Mouse (Mus musculus): ENCODE measurements around the gene Dag1. TPM values are rescaled to one million over a fixed set of nuclear protein-coding genes. Genes with fewer than 3 reads are reported as not detected.

Dag1 gene
- polyA plus RNA-seq (2012; rRNA removed; ENCODE audit: low replicate concordance), result 33.9 and 55.4 TPM in 2 replicates

DNA sequence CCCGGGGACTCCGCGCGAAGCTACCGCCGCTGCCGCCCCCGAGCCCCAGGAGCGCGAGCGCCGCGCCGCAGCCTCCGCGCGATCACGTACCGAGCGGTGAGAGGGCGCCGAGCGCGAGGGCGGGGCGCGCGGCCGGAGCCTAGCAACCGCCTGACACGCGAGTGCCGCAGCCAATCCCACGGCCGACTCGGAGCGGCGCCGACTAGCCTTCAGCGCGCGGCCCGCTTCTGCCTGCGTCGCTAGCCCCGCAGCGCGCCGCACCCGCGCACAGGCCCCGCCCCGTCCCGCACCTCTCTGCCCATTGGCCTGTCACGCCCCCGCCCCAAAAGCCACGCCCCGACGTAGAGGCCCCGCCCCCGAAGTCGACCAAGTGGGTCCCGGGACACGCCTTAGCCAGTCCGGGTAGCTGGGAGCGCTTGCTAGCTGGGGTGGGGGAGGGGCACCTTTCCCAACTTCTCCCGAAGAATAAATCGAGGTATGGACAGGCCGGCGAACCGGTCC, at the start of gene Dag1:
Gene Dag1, minus strand, starts transcription at position 269 of the 501 bp plus-strand sequence.

DNA sequence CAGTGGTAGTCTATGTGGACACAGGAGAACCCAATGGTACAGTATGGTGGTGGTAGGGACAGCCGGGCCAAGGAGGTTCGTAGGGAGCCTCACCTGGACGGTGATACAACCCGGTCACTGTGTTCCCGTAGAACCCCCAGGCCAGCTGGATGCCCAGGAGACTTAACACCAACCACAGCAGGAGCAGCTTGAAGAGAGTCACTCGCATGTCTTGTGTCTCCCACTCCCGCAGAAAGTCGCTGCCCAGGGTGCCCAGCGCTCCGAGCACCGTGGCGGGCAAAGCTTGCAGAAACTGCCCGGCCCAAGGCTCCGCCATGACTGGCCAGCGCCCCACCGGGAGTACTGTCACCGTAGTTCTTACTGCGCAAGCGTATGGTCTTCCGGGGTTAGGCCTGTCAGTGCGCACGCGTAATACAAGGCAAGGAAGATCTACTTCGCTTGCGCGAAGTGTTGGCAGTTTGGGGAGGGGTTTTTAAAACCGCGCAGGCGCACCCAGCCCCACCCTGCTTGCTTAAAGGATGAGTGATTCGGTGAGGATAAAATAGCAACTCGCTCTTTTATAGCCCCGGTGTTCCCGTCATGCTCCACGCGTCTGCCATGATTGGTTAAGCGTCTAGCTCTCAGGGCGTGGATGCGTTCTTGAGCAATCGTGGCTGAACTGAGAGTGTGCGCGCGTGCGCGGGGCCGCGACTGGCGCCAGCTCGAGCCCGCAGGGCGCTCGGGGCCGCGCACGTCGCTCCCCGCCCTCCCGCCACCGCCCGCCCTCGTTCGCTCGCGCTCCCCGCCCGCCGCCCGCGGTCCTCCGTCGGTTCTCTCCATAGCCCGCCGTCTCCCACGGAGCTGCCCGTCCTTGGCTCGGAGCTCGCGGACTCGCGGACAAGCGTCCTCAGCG, 42.1 kb upstream of the Dag1 start, which contains the start of the genes Rhoa and Tcta:
Gene Rhoa, plus strand, starts transcription at position 501 of the 892 bp plus-strand sequence.
Gene Tcta, minus strand, starts transcription at position 532 of the 892 bp plus-strand sequence.

DNA sequence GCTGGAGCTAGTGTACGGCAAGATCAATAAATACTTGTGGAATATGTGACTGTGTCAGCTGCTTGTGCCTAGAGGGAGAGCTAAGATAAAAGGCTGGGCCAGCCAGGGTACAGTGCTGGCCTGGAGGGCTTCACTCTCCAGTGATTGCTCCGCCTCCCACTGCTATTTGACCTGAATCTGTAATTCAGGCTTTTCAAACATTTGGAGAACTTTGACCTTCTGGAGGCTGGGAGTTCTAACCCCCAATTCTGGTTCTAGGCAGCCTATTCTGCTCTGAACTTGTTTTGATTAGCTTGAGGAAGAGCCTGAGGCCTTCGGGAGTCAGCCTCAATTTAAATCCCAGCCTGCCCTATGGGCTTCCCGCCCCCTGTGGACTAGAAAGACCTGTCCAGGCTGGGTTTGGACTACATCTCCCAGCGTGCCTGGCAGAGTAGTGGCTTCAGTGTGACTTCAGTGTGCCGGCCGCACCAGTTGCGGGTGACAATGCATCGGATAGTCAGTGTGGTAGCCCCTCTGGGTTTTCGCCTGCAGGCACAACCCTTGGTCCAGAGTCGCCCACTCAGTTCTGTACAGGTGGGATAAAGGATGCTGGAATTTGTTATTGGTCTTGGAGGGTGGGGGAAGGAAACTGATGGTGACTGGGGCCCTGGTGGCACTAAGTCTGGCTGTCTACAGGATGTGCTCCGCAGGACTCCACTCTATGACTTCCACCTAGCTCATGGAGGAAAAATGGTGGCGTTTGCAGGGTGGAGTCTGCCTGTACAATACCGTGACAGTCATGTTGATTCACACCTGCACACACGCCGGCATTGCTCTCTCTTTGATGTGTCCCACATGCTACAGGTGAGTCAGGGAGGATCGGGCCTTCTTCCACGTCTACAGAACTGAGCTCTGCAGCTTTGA, 32.9 kb upstream of the Dag1 start, which contains the start of gene Amt:
Gene Amt, plus strand, starts transcription at position 401 of the 903 bp plus-strand sequence.

DNA sequence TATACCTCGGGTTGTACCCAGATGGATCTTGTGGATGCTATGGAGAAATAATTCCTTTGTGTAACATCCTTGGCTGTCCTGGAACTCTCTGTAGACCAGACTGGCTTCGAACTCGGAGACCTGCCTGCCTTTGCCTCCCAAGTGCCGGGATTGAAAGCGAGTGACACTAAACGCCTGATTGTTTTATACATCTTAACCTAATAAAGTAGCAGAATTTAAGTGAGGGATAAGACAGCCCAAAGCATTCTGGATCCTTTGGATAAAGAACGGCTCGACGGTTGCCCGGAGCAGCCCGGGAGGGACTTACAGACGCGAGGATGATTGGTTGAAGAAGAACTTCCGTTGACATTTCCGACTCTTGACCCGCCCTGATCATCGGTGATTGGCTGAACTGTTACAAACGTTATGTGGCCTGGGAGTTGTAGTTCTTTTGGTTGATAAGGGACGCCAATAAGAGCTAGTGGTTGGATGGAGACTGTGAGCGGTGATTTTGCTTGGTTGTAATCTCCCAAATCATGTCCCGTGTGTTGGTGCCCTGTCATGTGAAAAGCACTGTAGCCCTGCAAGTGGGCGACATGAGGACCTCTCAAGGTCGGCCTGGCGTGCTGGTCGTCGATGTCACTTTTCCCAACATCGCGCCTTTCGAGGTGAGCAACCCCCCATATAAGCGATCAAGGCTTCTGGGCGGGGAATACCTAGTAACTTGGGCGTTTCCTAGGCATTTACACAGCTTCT, 26.4 kb upstream of the Dag1 start, which contains the start of gene Nicn1:
Gene Nicn1, plus strand, starts transcription at position 414 of the 735 bp plus-strand sequence.

DNA sequence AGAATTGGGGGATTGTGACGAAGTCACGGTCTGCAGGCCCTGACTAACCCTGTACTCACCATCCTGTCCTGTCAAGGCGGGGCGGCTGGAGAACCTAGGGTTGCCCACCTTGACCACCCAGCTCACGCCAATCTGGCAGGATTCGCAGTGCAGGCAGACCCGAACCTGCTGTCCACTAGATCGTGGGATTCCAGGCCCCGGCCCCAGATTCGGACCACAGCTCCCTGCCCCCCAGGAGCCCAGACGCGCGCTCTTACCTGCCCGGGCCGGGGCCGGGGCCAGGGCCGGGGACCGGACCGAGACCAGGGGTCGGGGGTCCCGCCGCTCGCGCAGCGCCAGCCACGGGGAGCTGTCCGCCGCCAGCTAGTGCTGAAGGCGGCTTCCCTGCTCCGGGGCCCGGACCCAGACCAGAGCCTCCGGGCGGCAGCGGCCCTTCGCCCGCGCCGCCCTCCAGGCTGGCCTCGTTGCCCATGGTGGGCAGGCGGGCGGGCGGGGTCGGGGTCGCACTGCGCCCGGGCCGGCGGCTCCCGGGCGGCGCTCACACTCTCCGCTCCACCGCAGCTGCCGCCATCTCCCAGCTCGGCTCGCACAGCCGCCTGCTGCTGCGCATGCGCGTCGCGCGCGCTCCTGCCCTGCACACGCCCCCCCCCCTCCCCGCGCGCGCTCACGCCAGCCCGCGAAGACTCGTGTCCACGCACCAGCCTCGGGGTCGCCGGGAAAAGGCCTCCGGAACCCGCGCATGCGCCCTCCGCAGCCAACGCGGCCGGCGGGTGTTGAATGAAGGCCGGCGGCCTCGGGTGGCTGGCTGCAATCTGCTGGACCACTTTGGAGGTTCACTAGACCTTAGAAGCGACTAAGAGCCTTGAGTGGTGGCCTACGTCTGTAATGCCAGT, 73.7 kb downstream of the Dag1 start, which contains the start of gene Bsn:
Gene Bsn, minus strand, starts transcription at position 598 of the 893 bp plus-strand sequence.

Other genes starting within 250 kb of the Dag1 start
- gene Gmppb, start 214.7 kb downstream of the Dag1 start, polyA plus RNA-seq (2012; rRNA removed; ENCODE audit: low replicate concordance), result 33.3 and 55.9 TPM in 2 replicates
- gene Amigo3, start 210.8 kb downstream of the Dag1 start, polyA plus RNA-seq (2012; rRNA removed; ENCODE audit: low replicate concordance), result 8.7 and 13.0 TPM in 2 replicates
- 0.20 and 0.81 TPM in 2 replicates for gene Mst1, start 183.5 kb downstream of the Dag1 start, polyA plus RNA-seq (2012; rRNA removed; ENCODE audit: low replicate concordance)
- gene Rnf123, start 180.6 kb downstream of the Dag1 start, polyA plus RNA-seq (2012; rRNA removed; ENCODE audit: low replicate concordance), result 64.7 and 87.5 TPM in 2 replicates
- 154 and 221 TPM in 2 replicates for gene Apeh, start 169.4 kb downstream of the Dag1 start, polyA plus RNA-seq (2012; rRNA removed; ENCODE audit: low replicate concordance)
- gene Bsn, start 73.6 kb downstream of the Dag1 start, polyA plus RNA-seq (2012; rRNA removed; ENCODE audit: low replicate concordance), result 1.1 and 2.0 TPM in 2 replicates
- 2.2 and 4.8 TPM in 2 replicates for gene Nicn1, start 26.5 kb upstream of the Dag1 start, polyA plus RNA-seq (2012; rRNA removed; ENCODE audit: low replicate concordance)
- 0.47 and 2.3 TPM in 2 replicates for gene Amt, start 32.9 kb upstream of the Dag1 start, polyA plus RNA-seq (2012; rRNA removed; ENCODE audit: low replicate concordance)
- 74.5 and 77.2 TPM in 2 replicates for gene Rhoa, start 42.2 kb upstream of the Dag1 start, polyA plus RNA-seq (2012; rRNA removed; ENCODE audit: low replicate concordance)
- 24.9 and 34.5 TPM in 2 replicates for gene Tcta, start 42.2 kb upstream of the Dag1 start, polyA plus RNA-seq (2012; rRNA removed; ENCODE audit: low replicate concordance)
- 1,295 and 2,060 TPM in 2 replicates for gene Gpx1, start 74.9 kb upstream of the Dag1 start, polyA plus RNA-seq (2012; rRNA removed; ENCODE audit: low replicate concordance)
- gene Usp4, start 83.9 kb upstream of the Dag1 start, polyA plus RNA-seq (2012; rRNA removed; ENCODE audit: low replicate concordance), result 40.5 and 53.8 TPM in 2 replicates
- gene 1700102P08Rik, start 128.8 kb upstream of the Dag1 start, polyA plus RNA-seq (2012; rRNA removed; ENCODE audit: low replicate concordance), result not detected in 2 replicates
- gene Ccdc36, start 164.5 kb upstream of the Dag1 start, polyA plus RNA-seq (2012; rRNA removed; ENCODE audit: low replicate concordance), result not detected in 2 replicates
- gene BC048562, start 172.5 kb upstream of the Dag1 start, polyA plus RNA-seq (2012; rRNA removed; ENCODE audit: low replicate concordance), result not detected in 2 replicates
- gene Ccdc71, start 196.6 kb upstream of the Dag1 start, polyA plus RNA-seq (2012; rRNA removed; ENCODE audit: low replicate concordance), result 14.7 and 15.3 TPM in 2 replicates
- 27.3 and 33.7 TPM in 2 replicates for gene Klhdc8b, start 197.6 kb upstream of the Dag1 start, polyA plus RNA-seq (2012; rRNA removed; ENCODE audit: low replicate concordance)
- gene Lamb2, start 215.8 kb upstream of the Dag1 start, polyA plus RNA-seq (2012; rRNA removed; ENCODE audit: low replicate concordance), result 20.7 and 25.6 TPM in 2 replicates
- gene Usp19, start 226.6 kb upstream of the Dag1 start, polyA plus RNA-seq (2012; rRNA removed; ENCODE audit: low replicate concordance), result 66.7 and 68.1 TPM in 2 replicates
- 145 and 187 TPM in 2 replicates for gene Qars, start 243.7 kb upstream of the Dag1 start, polyA plus RNA-seq (2012; rRNA removed; ENCODE audit: low replicate concordance)

All from duodenum, adult 2 months (tissue).